Mouse (Mus musculus): ENCODE measurements around the gene Fam118a. TPM values are rescaled to one million over a fixed set of nuclear protein-coding genes. Genes with fewer than 3 reads are reported as not detected.
A peak's percentile ranks its signal among the peaks of the same experiment; 100 is the strongest.

Gene Fam118a
- polyA plus RNA-seq, 1 experiment from 2014 or later: 15.6 TPM

DNA sequence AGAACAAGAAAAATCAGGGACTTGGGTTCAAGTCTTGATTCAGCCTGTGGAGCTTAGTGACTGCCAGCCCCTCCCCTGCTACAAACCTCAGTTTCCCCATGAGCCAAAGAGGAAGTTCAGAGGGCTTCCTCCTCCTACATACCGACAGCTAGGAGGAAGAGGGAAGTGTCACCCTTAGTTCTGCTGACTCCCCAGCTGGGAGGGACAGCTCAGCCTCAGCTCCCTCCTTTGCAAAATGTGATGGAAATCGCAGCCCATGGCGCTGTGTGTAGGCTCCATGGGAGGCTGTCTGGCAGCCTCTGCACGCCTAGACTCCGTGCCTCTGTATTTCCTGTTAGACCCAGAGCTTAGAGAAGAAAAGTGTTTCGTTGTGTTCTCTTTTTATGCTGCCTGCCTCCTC lies 34.2 kb upstream of the Fam118a start:
- peaks cover 20% of the 10 kb centered on the region for H3K27me3 ChIP-seq (replicated peaks)
- peaks cover 4% of the 10 kb centered on the region; the same call in 1 of the 2 replicates for H3K4me1 ChIP-seq
- no peak overlapping the region for H3K27ac ChIP-seq (replicated peaks)
- WGBS: 15% methylated on average over 6 of the region's 6 CpGs
- no peak for ATAC-seq (ENCODE audit: extremely low read depth, insufficient number of reproducible peaks, low FRiP score, low TSS enrichment)
- H3K4me2 ChIP-seq: no peak overlapping the region
- no peaks in the 10 kb centered on the region for H3K9me3 ChIP-seq
- H3K4me3 ChIP-seq: no peak overlapping the region
- no peak overlapping the region for H3K9ac ChIP-seq
- H3K36me3 ChIP-seq: no peaks in the 10 kb centered on the region

DNA sequence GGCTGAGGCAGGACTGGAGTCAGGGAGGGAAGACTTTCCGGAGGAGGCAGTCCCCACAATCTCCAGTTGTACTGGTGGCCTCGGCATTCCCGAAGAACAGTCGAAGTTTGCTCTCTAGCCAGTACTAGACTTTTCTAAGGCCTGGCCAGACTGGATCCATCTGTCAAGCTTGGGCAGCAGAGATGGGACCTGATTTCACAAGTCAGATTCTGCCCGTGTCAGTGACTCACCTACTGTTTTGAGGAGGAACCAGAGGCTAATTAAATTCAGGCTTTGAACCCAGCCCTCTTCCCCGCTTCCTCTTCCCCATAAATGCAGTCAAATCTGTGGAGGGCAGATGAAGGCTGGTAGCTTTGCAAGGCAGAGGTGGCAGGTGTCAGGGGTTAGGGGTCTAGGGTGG lies 33.7 kb upstream of the Fam118a start:
- Histone ChIP-seq H3K9ac (no peak overlapping the region), H3K27ac (replicated peaks) (no peak overlapping the region), H3K4me1 (peaks cover 4% of the 10 kb centered on the region; the same call in 1 of the 2 replicates), H3K4me2 (no peak overlapping the region), H3K9me3 (no peaks in the 10 kb centered on the region), H3K4me3 (no peak overlapping the region), H3K27me3 (replicated peaks) (peaks cover 20% of the 10 kb centered on the region), H3K36me3 (no peaks in the 10 kb centered on the region)
- WGBS: 29% methylated on average over 6 of the region's 6 CpGs
- no peak for ATAC-seq (ENCODE audit: extremely low read depth, insufficient number of reproducible peaks, low FRiP score, low TSS enrichment)

- WGBS: 13% methylated on average over 1 of the region's 1 CpGs
- peaks cover 4% of the 10 kb centered on the region; the same call in 1 of the 2 replicates for H3K4me1 ChIP-seq
- no peaks in the 10 kb centered on the region for H3K9me3 ChIP-seq
- H3K4me2 ChIP-seq: no peak overlapping the region
- peaks cover 29% of the 10 kb centered on the region for H3K27me3 ChIP-seq (replicated peaks)
- H3K4me3 ChIP-seq: no peak overlapping the region
- H3K27ac ChIP-seq (replicated peaks): no peak overlapping the region
- no peak for ATAC-seq (ENCODE audit: extremely low read depth, insufficient number of reproducible peaks, low FRiP score, low TSS enrichment)
- no peaks in the 10 kb centered on the region for H3K36me3 ChIP-seq
- H3K9ac ChIP-seq: no peak overlapping the region
Observed at GRCm38 (mm10) chr15:84995967-84996366, 32.8 kb upstream of the Fam118a start.

DNA sequence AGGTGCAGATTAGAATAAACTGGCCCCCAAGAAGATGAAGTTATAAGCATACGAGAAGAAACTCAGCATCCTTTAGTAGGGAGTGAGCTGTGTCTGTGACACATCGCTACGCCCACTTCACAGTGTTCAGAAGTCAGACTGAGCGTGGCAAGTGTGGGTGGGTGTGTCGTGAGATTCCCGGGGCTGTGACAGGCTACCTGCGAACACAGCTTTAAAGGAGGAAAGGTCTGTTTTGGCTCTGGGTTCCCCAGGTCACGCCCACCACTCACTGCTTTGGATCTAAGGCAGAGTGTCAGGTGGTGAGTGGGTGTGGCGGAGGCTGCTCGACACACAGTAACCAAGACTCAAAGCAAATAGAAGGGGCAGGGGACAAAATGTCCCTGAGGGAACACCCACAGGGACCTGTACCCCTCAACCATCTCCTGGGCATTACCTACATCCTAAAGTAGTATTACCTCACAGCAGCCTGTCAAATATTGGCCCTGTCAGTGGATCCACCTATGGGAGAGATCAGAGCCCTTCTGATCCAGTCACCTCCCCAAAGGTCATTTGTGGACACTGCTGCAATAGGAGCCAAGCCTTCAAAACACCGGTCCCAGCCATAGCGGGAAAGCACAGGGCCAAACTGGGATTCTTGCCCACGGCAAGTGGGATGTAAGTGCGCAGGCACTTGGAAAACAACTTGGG lies 30.8 kb upstream of the Fam118a start:
- H3K4me3 ChIP-seq: no peak overlapping the region
- no peak overlapping the region for H3K4me2 ChIP-seq
- peaks cover 4% of the 10 kb centered on the region; the same call in 1 of the 2 replicates for H3K4me1 ChIP-seq
- H3K27me3 ChIP-seq (replicated peaks): peaks cover 44% of the 10 kb centered on the region
- H3K27ac ChIP-seq (replicated peaks): no peak overlapping the region
- WGBS: 66% methylated on average over 14 of the region's 14 CpGs
- H3K9ac ChIP-seq: no peak overlapping the region
- H3K9me3 ChIP-seq: no peaks in the 10 kb centered on the region
- no peak for ATAC-seq (ENCODE audit: extremely low read depth, insufficient number of reproducible peaks, low FRiP score, low TSS enrichment)
- H3K36me3 ChIP-seq: no peaks in the 10 kb centered on the region

GRCm38 (mm10) chr15:84999911-85000310 lies 28.8 kb upstream of the Fam118a start:
- Histone ChIP-seq H3K36me3 (no peaks in the 10 kb centered on the region), H3K9me3 (no peaks in the 10 kb centered on the region), H3K27me3 (replicated peaks) (peaks cover 39% of the 10 kb centered on the region), H3K27ac (replicated peaks) (no peak overlapping the region), H3K9ac (no peak overlapping the region), H3K4me3 (no peak overlapping the region), H3K4me1 (peaks cover 4% of the 10 kb centered on the region), H3K4me2 (no peak overlapping the region)
- 68% methylated on average over 7 of the region's 7 CpGs for WGBS
- no peak for ATAC-seq (ENCODE audit: extremely low read depth, insufficient number of reproducible peaks, low FRiP score, low TSS enrichment)

- Histone ChIP-seq H3K27me3 (replicated peaks) (peaks cover 37% of the 10 kb centered on the region), H3K4me2 (peak overlapping the region; percentile 29; the same call in 1 of the 2 replicates), H3K4me1 (peaks cover 6% of the 10 kb centered on the region), H3K9me3 (no peaks in the 10 kb centered on the region), H3K27ac (replicated peaks) (no peak overlapping the region), H3K9ac (peak overlapping the region; percentile 50; the same call in 1 of the 2 replicates), H3K36me3 (no peaks in the 10 kb centered on the region), H3K4me3 (no peak overlapping the region)
- 17% methylated on average over 29 of the region's 29 CpGs for WGBS
- ATAC-seq (ENCODE audit: extremely low read depth, insufficient number of reproducible peaks, low FRiP score, low TSS enrichment): no peak
Observed at GRCm38 (mm10) chr15:85000984-85001982, 27.5 kb upstream of the Fam118a start.

GRCm38 (mm10) chr15:85009666-85010065 lies 19.1 kb upstream of the Fam118a start:
- H3K36me3 ChIP-seq: no peaks in the 10 kb centered on the region
- H3K4me3 ChIP-seq: no peak overlapping the region

GRCm38 (mm10) chr15:85011895-85012661 lies 16.7 kb upstream of the Fam118a start:
- Histone ChIP-seq H3K36me3 (no peaks in the 10 kb centered on the region), H3K9ac (peak overlapping the region; percentile 30; the same call in 1 of the 2 replicates), H3K9me3 (no peaks in the 10 kb centered on the region), H3K27me3 (replicated peaks) (peaks cover 16% of the 10 kb centered on the region), H3K27ac (replicated peaks) (peak overlapping the region; percentile 55), H3K4me3 (no peak overlapping the region), H3K4me1 (peaks cover 36% of the 10 kb centered on the region), H3K4me2 (peak overlapping the region; percentile 51)
- 33% methylated on average over 19 of the region's 19 CpGs for WGBS
- ATAC-seq (ENCODE audit: extremely low read depth, insufficient number of reproducible peaks, low FRiP score, low TSS enrichment): no peak

More at GRCm38 (mm10) chr15:85009666-85010065, 19.1 kb upstream of the Fam118a start:
- ATAC-seq (ENCODE audit: extremely low read depth, insufficient number of reproducible peaks, low FRiP score, low TSS enrichment): no peak
- Histone ChIP-seq H3K4me1 (peaks cover 23% of the 10 kb centered on the region), H3K9me3 (no peaks in the 10 kb centered on the region), H3K27ac (replicated peaks) (no peak overlapping the region), H3K27me3 (replicated peaks) (no peaks in the 10 kb centered on the region), H3K9ac (no peak overlapping the region), H3K4me2 (no peak overlapping the region)
- 62% methylated on average over 8 of the region's 8 CpGs for WGBS

- ATAC-seq (ENCODE audit: extremely low read depth, insufficient number of reproducible peaks, low FRiP score, low TSS enrichment): no peak
- peaks cover 37% of the 10 kb centered on the region for H3K4me1 ChIP-seq
- peak overlapping the region; percentile 51 for H3K4me2 ChIP-seq
- peak overlapping the region; percentile 55 for H3K27ac ChIP-seq (replicated peaks)
- no peaks in the 10 kb centered on the region for H3K36me3 ChIP-seq
- H3K9ac ChIP-seq: 0 out of 2 replicates have a peak overlapping the region, but pooled peaks have one; percentile 30
- H3K4me3 ChIP-seq: no peak overlapping the region
- peaks cover 21% of the 10 kb centered on the region for H3K27me3 ChIP-seq (replicated peaks)
- no peaks in the 10 kb centered on the region for H3K9me3 ChIP-seq
- 41% methylated on average over 2 of the region's 2 CpGs for WGBS
Observed at GRCm38 (mm10) chr15:85012662-85013054, 16.1 kb upstream of the Fam118a start.

DNA sequence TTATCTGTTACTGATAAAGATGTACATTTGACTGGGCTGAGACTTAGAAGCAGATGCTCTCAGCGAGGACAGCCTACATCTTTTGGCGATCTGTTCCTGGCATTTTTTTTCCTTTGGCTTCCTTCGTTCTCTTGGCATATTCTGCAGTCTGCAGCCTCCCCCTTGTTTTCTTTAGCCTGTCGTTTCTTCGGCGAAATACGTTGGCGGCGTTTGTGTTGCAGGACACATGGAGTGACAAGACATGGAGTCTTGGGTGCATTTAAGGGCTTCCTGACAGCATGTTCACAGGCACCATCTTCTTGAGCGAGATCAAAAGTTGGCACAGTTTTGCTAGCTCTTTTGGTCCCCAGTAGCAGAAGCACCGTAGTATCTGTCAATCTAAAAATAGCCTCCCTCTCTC lies 13.0 kb upstream of the Fam118a start:
- Histone ChIP-seq H3K36me3 (no peaks in the 10 kb centered on the region), H3K4me3 (no peak overlapping the region), H3K27ac (replicated peaks) (no peak overlapping the region), H3K4me1 (peaks cover 37% of the 10 kb centered on the region), H3K9me3 (no peaks in the 10 kb centered on the region), H3K27me3 (replicated peaks) (peaks cover 31% of the 10 kb centered on the region), H3K4me2 (peak overlapping the region; percentile 20; the same call in 1 of the 2 replicates), H3K9ac (no peak overlapping the region)
- 50% methylated on average over 11 of the region's 11 CpGs for WGBS
- ATAC-seq (ENCODE audit: extremely low read depth, insufficient number of reproducible peaks, low FRiP score, low TSS enrichment): no peak

Measured in heart, embryonic 13.5 days (tissue).